Mouse (Mus musculus) liver, adult 2 months (tissue): ENCODE data around the gene Scgb3a1. TPM values are rescaled to one million over a fixed set of nuclear protein-coding genes. Genes with fewer than 3 reads are reported as not detected.
A peak's percentile ranks its signal among the peaks of the same experiment; 100 is the strongest.

Source experiments
- DNase-seq: peaks from one replicate; pipeline ENCODE4 v3.0.0-alpha.2; 2011; ENCODE audit warnings: low read depth, low spot score; ENCODE audit errors: extremely low read depth
- H3K27ac ChIP-seq: fragments of 200-500 bp; replicated peaks from 2 replicates; pipeline ENCODE4 v1.5.1; 2012; ENCODE audit warnings: low read depth, mild to moderate bottlenecking, control low read depth, inconsistent platforms, low read length; ENCODE audit not compliant: insufficient read depth
- H3K27me3 ChIP-seq: fragments of 200-500 bp; 2 replicates; pipeline ENCODE4 v1.6.1; 2012; ENCODE audit warnings: mild to moderate bottlenecking, moderate library complexity, low read length, inconsistent platforms; ENCODE audit not compliant: control insufficient read depth, insufficient read depth
- H3K36me3 ChIP-seq: fragments of 200-500 bp; 2 replicates; pipeline ENCODE4 v1.6.1; 2012; ENCODE audit warnings: low read length, inconsistent platforms; ENCODE audit not compliant: control insufficient read depth, insufficient read depth
- H3K4me1 ChIP-seq: fragments of 200-500 bp; 2 replicates; pipeline ENCODE4 v1.6.1; 2011; ENCODE audit warnings: low read length; ENCODE audit not compliant: control insufficient read depth, insufficient read depth
- H3K4me3 ChIP-seq: fragments of 200-500 bp; 2 replicates; pipeline ENCODE4 v1.5.1; 2011; ENCODE audit warnings: low read depth, mild to moderate bottlenecking, control low read depth, low read length, moderate library complexity; ENCODE audit not compliant: insufficient read depth
- H3K79me2 ChIP-seq: fragments of 200-500 bp; 2 replicates; pipeline ENCODE4 v1.6.1; 2012; ENCODE audit warnings: inconsistent platforms, mild to moderate bottlenecking, low read length, moderate library complexity; ENCODE audit not compliant: control insufficient read depth, insufficient read depth
- H3K9ac ChIP-seq: fragments of 200-500 bp; 2 replicates; pipeline ENCODE4 v1.6.1; 2012; ENCODE audit warnings: low read depth, mild to moderate bottlenecking, control low read depth, inconsistent platforms, low read length
- CTCF ChIP-seq: fragments of 200-500 bp; IDR thresholded peaks from 2 replicates; pipeline ENCODE4 v1.5.1; 2011; ENCODE audit warnings: low read depth, low read length, control low read depth
- POLR2A ChIP-seq: fragments of 200-500 bp; IDR thresholded peaks from 2 replicates; pipeline ENCODE4 v1.6.1; 2011; ENCODE audit warnings: low read length, control low read depth; ENCODE audit not compliant: insufficient read depth; ENCODE audit errors: extremely low read depth
- WGBS: fragments of 180-500 bp; shearing (Covaris S2); methylation state at CpG from one replicate; pipeline ENCODE4 v1.1.7; 2018; 5-methylcytosine and 5-hydroxymethylcytosine counted together
- polyA plus RNA-seq: library from polyadenylated mRNA; depleted of rRNA; stranded (reverse); fragments of >200 nt; gene quantifications from 2 replicates; pipeline ENCODE4 v1.2.3, GENCODE M21; 2012; rRNA removed
- total RNA-seq: library from RNA; depleted of rRNA; stranded (reverse); fragments of >200 nt; gene quantifications from 2 replicates; pipeline ENCODE4 v1.2.3, GENCODE M21; 2014; rRNA removed

Gene Scgb3a1
- total RNA-seq (not detected in 2 replicates), polyA plus RNA-seq (0.22 TPM in 1 of 2 replicates, not detected in the other)

DNA sequence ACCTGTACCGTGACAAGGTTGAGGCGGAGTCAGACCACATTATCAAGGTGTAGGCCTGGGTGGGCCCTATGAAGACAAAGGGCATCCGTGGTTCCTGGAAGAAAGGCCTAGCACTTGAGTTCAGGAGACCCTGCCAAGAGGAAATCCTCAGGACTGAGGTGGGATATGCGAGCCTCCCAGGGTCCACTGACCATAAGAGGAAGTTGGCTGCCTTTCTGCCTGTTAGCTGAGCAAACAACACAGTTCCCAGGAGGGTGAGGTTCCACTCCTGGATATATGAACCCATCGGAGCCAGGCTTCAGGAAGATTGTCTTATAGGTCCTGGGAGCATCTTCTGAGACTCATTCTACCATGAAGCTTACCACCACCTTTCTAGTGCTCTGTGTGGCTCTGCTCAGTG, at the start of gene Scgb3a1:
Scgb3a1 (plus strand) TSS at position 301 of the 400 bp plus-strand sequence.
- no peaks in the 10 kb centered on the region for H3K79me2 ChIP-seq
- H3K27me3 ChIP-seq: no peaks in the 10 kb centered on the region
- peaks cover 2% of the 10 kb centered on the region for H3K4me1 ChIP-seq
- no peak for TF ChIP-seq POLR2A
- TF ChIP-seq CTCF: no peak
- no peak within 1 kb of the TSS for H3K9ac ChIP-seq
- no peaks in the 10 kb centered on the region for H3K36me3 ChIP-seq
- no peak for DNase-seq
- WGBS: 70% methylated on average over 5 of the region's 5 CpGs
- no peak within 1 kb of the TSS for H3K4me3 ChIP-seq
- no peak within 1 kb of the TSS for H3K27ac ChIP-seq

DNA sequence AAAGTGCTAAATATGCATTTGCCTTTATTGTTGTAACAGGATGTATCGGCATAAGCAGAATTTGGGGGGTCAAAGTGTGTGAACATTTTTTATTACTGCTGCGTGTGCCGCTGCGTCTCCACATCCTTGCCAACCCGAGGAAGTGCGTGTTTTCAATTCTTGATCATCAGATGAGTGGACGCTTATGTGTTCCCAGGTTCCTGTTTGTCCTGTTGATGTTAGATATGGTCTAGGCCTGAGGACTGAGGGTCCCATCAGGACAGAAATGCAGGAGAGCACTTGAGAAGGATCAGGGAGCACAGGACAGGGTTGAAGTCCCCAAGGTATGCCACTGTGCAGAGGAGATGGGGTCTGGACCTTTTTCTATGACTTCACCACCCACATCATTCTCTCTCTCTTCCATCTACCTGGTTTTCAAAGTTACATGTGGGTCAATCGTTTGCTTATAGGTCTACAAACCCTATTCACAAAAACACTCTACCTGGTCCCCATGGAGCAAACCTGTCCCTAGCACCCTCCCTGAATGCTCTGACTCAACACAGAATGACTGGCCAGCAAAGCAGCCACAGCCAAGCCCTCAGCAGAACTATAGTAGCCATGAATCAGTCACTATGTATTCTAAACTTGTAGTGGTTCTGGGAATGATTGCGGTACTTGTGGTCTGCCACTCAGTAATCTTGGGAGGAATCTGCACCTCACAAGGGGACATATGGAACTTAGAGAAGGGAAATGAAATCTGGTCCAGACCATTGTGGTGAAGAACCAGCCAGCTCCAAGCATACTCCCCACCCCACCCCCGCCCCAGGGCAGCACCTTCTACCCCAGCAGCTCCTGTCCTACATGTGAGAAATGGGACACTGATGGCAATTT, 47.3 kb upstream of the Scgb3a1 start:
- no peaks in the 10 kb centered on the region for H3K36me3 ChIP-seq
- H3K79me2 ChIP-seq: no peaks in the 10 kb centered on the region
- WGBS: 83% methylated on average over 10 of the region's 10 CpGs
- H3K27ac ChIP-seq: 0 out of 2 replicates have a peak overlapping the region, but pooled peaks have one; percentile 25
- H3K27me3 ChIP-seq: no peaks in the 10 kb centered on the region
- DNase-seq: peak; percentile 7
- H3K9ac ChIP-seq: no peak overlapping the region
- H3K4me3 ChIP-seq: no peak overlapping the region
- TF ChIP-seq CTCF (no peak), POLR2A (no peak)
- H3K4me1 ChIP-seq: 0 out of 2 replicates have a peak, but pooled peaks cover 2% of the 10 kb centered on the region

DNA sequence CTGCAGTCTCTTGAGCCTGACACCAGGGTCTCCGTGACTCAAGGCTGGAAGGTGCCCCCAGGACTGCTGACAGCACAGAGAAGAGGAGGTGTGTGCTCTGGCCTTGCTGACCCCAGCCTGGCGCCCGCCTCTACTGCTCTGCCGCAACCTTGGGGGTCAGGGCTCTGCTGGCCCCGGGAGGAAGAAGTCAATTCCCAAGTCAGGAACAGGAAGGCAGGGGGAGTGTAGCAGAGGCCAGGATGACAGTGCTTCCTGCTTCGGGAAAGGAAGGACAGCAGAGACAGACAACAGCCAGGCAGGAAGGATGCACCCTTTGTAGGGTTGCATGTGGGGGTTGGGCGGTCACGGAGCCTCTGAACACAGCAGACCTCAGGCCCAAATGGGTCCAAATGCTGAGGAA, 44.9 kb upstream of the Scgb3a1 start:
- Histone ChIP-seq H3K27ac (peak overlapping the region; percentile 43), H3K4me3 (no peak overlapping the region), H3K27me3 (no peaks in the 10 kb centered on the region), H3K79me2 (no peaks in the 10 kb centered on the region), H3K9ac (no peak overlapping the region), H3K36me3 (no peaks in the 10 kb centered on the region), H3K4me1 (0 out of 2 replicates have a peak, but pooled peaks cover 2% of the 10 kb centered on the region)
- no peak for DNase-seq
- TF ChIP-seq POLR2A: no peak
- 71% methylated on average over 8 of the region's 8 CpGs for WGBS

DNA sequence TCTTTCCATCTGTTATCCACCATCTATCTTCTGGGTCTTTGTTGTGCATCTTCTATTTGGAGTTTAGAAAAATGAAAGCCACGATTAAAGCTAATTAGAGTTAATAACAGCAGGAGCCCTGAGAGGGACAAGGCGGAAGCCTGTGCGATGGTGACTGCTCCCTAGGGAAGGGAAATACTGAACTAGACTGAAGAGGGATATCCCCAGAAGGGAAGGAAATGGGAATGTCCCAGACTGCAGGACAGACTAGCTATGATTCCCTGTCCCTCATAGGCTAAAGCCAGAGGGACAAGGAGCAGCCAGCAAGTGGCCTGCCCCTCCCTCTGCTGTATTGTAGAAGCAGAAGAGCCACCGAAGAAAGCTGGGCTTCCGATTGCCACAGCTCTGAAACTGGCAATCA, 41.5 kb upstream of the Scgb3a1 start:
- TF ChIP-seq POLR2A: no peak
- no peak for TF ChIP-seq CTCF
- WGBS: 68% methylated on average over 5 of the region's 5 CpGs
- no peaks in the 10 kb centered on the region for H3K79me2 ChIP-seq
- no peak overlapping the region for H3K9ac ChIP-seq
- no peak overlapping the region for H3K27ac ChIP-seq
- no peak for DNase-seq
- no peak overlapping the region for H3K4me3 ChIP-seq
- H3K27me3 ChIP-seq: no peaks in the 10 kb centered on the region
- H3K36me3 ChIP-seq: no peaks in the 10 kb centered on the region
- no peaks in the 10 kb centered on the region for H3K4me1 ChIP-seq

DNA sequence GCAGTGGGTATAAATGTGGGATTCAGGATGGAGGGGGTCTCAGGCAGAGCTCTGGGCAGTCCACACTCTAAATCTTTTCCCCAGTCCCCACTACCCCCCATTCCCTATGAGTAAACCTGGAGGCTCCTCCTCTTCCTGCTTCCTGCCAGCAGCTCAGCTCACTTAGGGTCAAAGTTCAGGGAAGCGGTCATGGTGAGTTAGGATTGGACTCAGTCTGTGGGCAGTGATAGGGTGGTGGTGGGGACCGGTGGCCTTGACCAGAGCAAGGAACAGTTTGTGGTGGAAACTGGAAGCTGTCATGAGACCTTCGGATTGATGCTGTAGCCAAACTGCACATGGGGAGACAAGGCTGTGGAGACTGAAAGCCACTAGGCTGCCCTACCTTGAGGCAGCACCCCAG, 39.3 kb upstream of the Scgb3a1 start:
- no peaks in the 10 kb centered on the region; the same call in 1 of the 2 replicates for H3K36me3 ChIP-seq
- no peak for TF ChIP-seq CTCF
- no peak for TF ChIP-seq POLR2A
- H3K9ac ChIP-seq: no peak overlapping the region
- 50% methylated on average over 3 of the region's 3 CpGs for WGBS
- no peaks in the 10 kb centered on the region for H3K4me1 ChIP-seq
- H3K27ac ChIP-seq: no peak overlapping the region
- H3K27me3 ChIP-seq: no peaks in the 10 kb centered on the region
- DNase-seq: peak; percentile 34
- no peaks in the 10 kb centered on the region for H3K79me2 ChIP-seq
- H3K4me3 ChIP-seq: no peak overlapping the region

DNA sequence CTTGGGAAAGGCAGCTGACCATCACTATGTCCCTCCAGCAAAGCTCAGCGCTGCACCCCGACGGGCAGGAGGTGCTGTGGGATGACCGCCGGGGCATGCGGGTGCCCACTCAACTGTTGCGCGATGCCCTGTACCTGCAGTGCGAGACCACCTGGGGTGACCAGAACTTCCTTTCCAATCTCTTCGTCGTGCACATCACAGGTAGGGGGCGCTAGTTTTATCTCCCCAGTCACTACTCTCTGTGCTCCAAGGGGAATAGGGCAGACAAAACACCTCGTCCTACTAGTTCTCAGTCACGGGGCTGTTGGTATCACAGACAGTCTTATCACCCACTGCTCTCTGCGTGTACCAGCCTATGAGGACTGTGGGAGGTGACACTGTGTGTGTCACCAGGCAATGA, 37.5 kb upstream of the Scgb3a1 start:
- Histone ChIP-seq H3K4me3 (no peak overlapping the region), H3K9ac (no peak overlapping the region), H3K36me3 (no peaks in the 10 kb centered on the region; the same call in 1 of the 2 replicates), H3K27ac (no peak overlapping the region), H3K79me2 (no peaks in the 10 kb centered on the region), H3K27me3 (no peaks in the 10 kb centered on the region), H3K4me1 (no peaks in the 10 kb centered on the region)
- DNase-seq: no peak
- WGBS: 78% methylated on average over 15 of the region's 15 CpGs
- TF ChIP-seq CTCF (no peak), POLR2A (no peak)
